Mouse (Mus musculus) liver, embryonic 12.5 days (tissue): ENCODE measurements around the gene Klhl31. TPM values are rescaled to one million over a fixed set of nuclear protein-coding genes. Genes with fewer than 3 reads are reported as not detected.

Source experiments
- ATAC-seq: fragments of 200-750 bp; cut with Nextera tagmentation; 2 replicates; pipeline ENCODE4 v1.8.0; 2017; ENCODE audit warnings: moderate number of reproducible peaks, mild to moderate bottlenecking, moderate library complexity
- H3K27ac ChIP-seq: fragments of 300-500 bp; sonication (generic); 2 replicates; pipeline ENCODE4 v1.5.1; 2016; ENCODE audit warnings: mild to moderate bottlenecking
- H3K27me3 ChIP-seq: fragments of 300-500 bp; sonication (generic); replicated peaks from 2 replicates; pipeline ENCODE4 v1.6.1; 2016; ENCODE audit warnings: mild to moderate bottlenecking, moderate library complexity
- H3K36me3 ChIP-seq: fragments of 300-500 bp; sonication (generic); 2 replicates; pipeline ENCODE4 v1.6.1; 2016; ENCODE audit warnings: mild to moderate bottlenecking, moderate library complexity
- H3K4me1 ChIP-seq: fragments of 300-500 bp; sonication (generic); 2 replicates; pipeline ENCODE4 v1.6.1; 2016
- H3K4me2 ChIP-seq: fragments of 300-500 bp; sonication (generic); 2 replicates; pipeline ENCODE4 v1.6.1; 2016; ENCODE audit warnings: mild to moderate bottlenecking, moderate library complexity
- H3K4me3 ChIP-seq: fragments of 300-500 bp; sonication (generic); 2 replicates; pipeline ENCODE4 v1.5.1; 2016; ENCODE audit warnings: mild to moderate bottlenecking, moderate library complexity
- H3K9ac ChIP-seq: fragments of 300-500 bp; sonication (generic); 2 replicates; pipeline ENCODE4 v1.6.1; 2016; ENCODE audit warnings: mild to moderate bottlenecking, moderate library complexity
- H3K9me3 ChIP-seq: fragments of 300-500 bp; sonication (generic); replicated peaks from 2 replicates; pipeline ENCODE4 v1.6.1; 2016; ENCODE audit warnings: mild to moderate bottlenecking, moderate library complexity
- WGBS: fragments of 180-500 bp; shearing (Covaris S2); methylation state at CpG from one replicate; pipeline ENCODE4 v1.1.7; 2016; ENCODE audit not compliant: insufficient replicate concordance; 5-methylcytosine and 5-hydroxymethylcytosine counted together
- polyA plus RNA-seq: library from polyadenylated mRNA; unstranded; fragments of >200 nt; fragmentation: Nextera tagmentation; extraction: Ambion mirVana; gene quantifications from 2 replicates; pipeline ENCODE4 v1.2.1, GENCODE M21; 2016

Gene Klhl31
- polyA plus RNA-seq, 1 experiment from 2014 or later, result 0.08 TPM

DNA sequence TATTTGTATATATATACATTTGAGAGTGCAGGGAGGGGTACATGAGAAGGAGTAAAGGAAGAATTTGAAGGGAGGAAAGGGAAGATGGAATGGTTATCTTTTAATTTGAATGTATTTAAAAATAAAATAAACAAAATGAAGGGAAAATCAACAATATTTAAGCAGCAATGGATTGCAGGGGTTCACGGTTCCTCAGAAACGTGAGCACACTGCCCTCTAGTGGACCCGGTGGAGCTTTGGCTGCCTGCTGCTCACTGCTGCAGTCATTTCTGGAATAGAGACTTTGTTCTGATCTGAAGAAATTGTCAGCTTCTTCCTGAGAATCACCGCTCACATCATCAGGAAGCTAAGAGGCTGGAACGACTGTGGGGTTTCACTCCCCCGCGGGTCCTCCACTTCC, 28.5 kb upstream of the Klhl31 start:
- Histone ChIP-seq H3K27ac (no peak overlapping the region), H3K4me1 (no peaks in the 10 kb centered on the region), H3K4me3 (no peak overlapping the region), H3K4me2 (no peak overlapping the region), H3K36me3 (no peaks in the 10 kb centered on the region), H3K27me3 (no peaks in the 10 kb centered on the region), H3K9ac (no peak overlapping the region), H3K9me3 (no peaks in the 10 kb centered on the region)
- ATAC-seq, result no peak
- 14% methylated on average over 7 of the region's 7 CpGs for WGBS

DNA sequence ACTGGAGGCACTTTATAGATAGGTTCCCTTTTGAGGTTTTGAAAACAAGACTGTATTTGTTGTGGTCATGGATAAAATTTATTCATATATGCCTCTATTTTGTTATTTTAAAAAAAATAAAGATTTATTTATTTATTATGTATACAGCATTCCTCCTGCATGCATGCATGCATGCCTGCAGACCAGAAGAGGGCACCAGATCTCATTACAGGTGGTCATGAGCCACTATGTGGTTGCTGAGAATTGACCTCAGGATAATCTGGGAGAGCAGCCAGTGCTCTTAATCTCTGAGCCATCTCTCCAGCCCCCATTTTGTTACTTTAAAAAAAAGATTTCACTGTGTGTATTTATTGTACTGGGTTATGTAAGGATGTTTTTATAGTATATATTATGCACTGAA, 25.5 kb upstream of the Klhl31 start:
- Histone ChIP-seq H3K4me3 (no peak overlapping the region), H3K27ac (no peak overlapping the region), H3K9me3 (no peaks in the 10 kb centered on the region), H3K4me2 (no peak overlapping the region), H3K27me3 (no peaks in the 10 kb centered on the region), H3K36me3 (no peaks in the 10 kb centered on the region), H3K9ac (no peak overlapping the region), H3K4me1 (no peaks in the 10 kb centered on the region)
- no peak for ATAC-seq

DNA sequence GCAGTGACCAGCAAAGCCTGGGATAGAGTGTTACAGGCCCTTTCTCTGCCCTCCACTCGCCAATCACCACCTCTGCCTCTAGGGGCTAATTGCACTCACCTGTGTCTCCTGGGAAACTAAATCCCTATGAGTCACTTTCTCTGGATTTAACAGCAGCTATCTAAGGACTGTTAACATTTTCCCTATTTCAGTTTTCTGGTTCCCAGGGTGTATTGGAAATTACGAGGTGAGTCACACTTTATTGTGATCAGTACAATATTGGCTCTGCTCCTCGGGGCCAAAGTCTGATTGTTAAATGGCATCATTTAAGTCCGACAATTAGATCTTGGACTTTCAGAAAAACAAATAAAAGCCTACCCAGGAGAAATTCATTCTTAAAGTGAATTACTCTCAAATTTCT, 24.0 kb upstream of the Klhl31 start:
- WGBS, result 71% methylated on average over 4 of the region's 4 CpGs
- no peaks in the 10 kb centered on the region for H3K36me3 ChIP-seq
- H3K27ac ChIP-seq, result no peak overlapping the region
- no peak for ATAC-seq
- H3K4me1 ChIP-seq, result no peaks in the 10 kb centered on the region
- H3K27me3 ChIP-seq, result no peaks in the 10 kb centered on the region
- H3K4me3 ChIP-seq, result no peak overlapping the region
- H3K9me3 ChIP-seq, result no peaks in the 10 kb centered on the region
- H3K4me2 ChIP-seq, result no peak overlapping the region
- H3K9ac ChIP-seq, result no peak overlapping the region

DNA sequence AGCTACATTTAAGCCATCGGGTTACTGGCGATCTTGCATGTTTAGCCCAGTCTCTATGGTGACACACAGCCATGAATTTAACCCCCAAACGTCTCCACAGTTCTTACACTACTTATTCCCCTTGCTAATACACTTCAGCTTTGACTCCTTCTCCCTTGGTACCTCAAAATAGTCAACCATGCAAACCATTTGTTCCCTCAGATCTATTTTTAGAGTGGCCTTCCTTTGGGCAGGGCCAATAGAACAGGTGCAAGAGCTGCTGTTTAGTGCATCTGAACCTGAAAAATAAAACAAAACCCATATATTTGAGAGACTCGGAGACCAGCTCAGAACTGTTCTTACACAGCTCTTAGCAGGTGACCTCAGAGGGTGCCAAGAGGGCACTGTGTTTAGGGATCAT, 20.4 kb upstream of the Klhl31 start:
- Histone ChIP-seq H3K4me3 (no peak overlapping the region), H3K27me3 (no peaks in the 10 kb centered on the region), H3K4me2 (no peak overlapping the region), H3K9me3 (no peaks in the 10 kb centered on the region), H3K9ac (no peak overlapping the region), H3K27ac (no peak overlapping the region), H3K36me3 (no peaks in the 10 kb centered on the region), H3K4me1 (no peaks in the 10 kb centered on the region)
- WGBS, result 59% methylated on average over 4 of the region's 4 CpGs
- ATAC-seq, result no peak

DNA sequence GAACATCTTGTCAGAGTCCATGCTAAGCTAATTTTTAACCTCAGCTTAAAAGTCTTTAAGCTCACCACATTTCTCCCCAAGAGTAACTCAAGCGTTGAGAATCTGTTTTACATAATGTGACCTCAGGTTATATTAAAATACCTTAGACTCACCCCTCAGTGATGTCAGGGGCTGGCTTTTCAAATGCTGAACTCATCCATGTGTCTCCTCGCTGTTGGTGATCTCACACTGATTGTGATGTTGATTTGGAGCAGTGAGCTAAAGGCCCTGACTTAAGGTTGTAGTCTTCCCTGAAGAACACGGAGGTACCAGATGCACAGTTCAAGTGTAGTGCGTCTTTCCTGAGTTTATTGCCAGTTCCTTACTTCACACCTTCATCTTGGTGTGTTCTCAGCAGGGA, 19.5 kb upstream of the Klhl31 start:
- no peak overlapping the region for H3K4me2 ChIP-seq
- no peak for ATAC-seq
- no peaks in the 10 kb centered on the region for H3K36me3 ChIP-seq
- no peak overlapping the region for H3K27ac ChIP-seq
- no peak overlapping the region for H3K9ac ChIP-seq
- WGBS, result 54% methylated on average over 4 of the region's 4 CpGs
- no peak overlapping the region for H3K4me3 ChIP-seq
- no peaks in the 10 kb centered on the region for H3K4me1 ChIP-seq
- no peaks in the 10 kb centered on the region for H3K27me3 ChIP-seq
- H3K9me3 ChIP-seq, result no peaks in the 10 kb centered on the region

DNA sequence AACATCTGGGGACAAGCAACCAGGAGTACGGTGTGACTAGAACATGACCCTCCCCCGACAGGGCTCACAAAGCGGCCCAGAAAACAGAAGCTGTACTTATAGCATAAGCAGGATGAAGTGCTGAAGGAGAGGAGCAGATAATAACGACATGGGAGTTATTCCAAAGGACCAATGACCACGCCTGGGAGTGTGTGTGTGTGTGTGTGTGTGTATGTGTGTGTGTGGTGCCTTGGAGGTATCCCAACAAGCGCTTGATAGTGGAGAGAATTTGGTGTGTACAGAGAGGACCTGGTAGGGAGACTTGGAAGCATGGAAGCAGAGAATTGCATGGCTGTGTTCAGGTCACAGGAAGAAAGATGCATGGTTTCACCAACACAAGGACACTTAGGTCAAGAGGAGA, 18.5 kb upstream of the Klhl31 start:
- no peak overlapping the region for H3K4me3 ChIP-seq
- WGBS, result 57% methylated on average over 6 of the region's 6 CpGs
- no peaks in the 10 kb centered on the region for H3K27me3 ChIP-seq
- no peak for ATAC-seq
- no peaks in the 10 kb centered on the region for H3K36me3 ChIP-seq
- no peaks in the 10 kb centered on the region for H3K9me3 ChIP-seq
- no peaks in the 10 kb centered on the region for H3K4me1 ChIP-seq
- no peak overlapping the region for H3K27ac ChIP-seq
- no peak overlapping the region for H3K9ac ChIP-seq
- no peak overlapping the region for H3K4me2 ChIP-seq

DNA sequence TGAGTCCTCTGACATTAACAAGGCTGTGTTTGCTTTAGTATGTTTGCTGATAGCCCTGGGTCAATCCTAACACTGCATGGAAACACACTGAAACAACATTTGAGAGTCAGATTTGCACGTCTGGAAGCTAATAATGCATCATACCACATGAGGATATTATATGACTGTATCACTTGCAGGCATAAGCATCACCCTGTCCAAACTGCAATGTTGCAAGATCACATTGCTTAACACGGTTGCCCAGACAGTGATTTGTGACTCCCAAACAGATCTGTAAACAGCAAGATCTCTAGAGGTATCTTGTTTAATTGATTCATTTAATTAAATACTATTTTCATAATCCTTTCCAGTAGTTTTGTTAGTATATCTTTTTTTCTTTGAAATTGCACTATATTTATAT, 17.9 kb upstream of the Klhl31 start:
- Histone ChIP-seq H3K27ac (no peak overlapping the region), H3K4me1 (no peaks in the 10 kb centered on the region), H3K4me2 (no peak overlapping the region), H3K4me3 (no peak overlapping the region), H3K27me3 (no peaks in the 10 kb centered on the region), H3K36me3 (no peaks in the 10 kb centered on the region), H3K9me3 (no peaks in the 10 kb centered on the region), H3K9ac (no peak overlapping the region)
- 40% methylated on average over 2 of the region's 2 CpGs for WGBS
- no peak for ATAC-seq

DNA sequence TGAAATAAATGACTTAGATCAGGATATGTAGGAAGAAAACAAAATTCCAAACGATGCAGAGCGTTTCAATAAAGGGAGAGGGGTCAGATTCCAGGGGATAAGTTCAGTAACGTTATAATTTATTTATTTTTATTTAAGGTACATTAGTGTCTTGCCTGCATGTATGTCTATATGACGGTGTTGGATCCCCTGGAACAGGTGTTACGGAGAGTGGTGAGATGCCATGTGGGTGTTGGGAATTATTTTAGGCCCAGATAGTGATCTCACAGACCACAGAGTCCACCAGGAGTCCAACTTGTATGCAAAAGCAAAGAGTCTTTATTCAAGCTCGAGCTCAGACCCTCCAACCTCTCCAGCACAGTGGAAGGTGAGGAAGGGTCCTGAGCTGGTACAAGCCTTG, 16.2 kb upstream of the Klhl31 start:
- H3K36me3 ChIP-seq, result no peaks in the 10 kb centered on the region
- H3K27ac ChIP-seq, result no peak overlapping the region
- WGBS, result 67% methylated on average over 6 of the region's 6 CpGs
- no peak overlapping the region for H3K4me2 ChIP-seq
- H3K9me3 ChIP-seq, result no peaks in the 10 kb centered on the region
- ATAC-seq, result no peak
- no peaks in the 10 kb centered on the region for H3K27me3 ChIP-seq
- no peak overlapping the region for H3K9ac ChIP-seq
- no peak overlapping the region for H3K4me3 ChIP-seq
- H3K4me1 ChIP-seq, result no peaks in the 10 kb centered on the region

DNA sequence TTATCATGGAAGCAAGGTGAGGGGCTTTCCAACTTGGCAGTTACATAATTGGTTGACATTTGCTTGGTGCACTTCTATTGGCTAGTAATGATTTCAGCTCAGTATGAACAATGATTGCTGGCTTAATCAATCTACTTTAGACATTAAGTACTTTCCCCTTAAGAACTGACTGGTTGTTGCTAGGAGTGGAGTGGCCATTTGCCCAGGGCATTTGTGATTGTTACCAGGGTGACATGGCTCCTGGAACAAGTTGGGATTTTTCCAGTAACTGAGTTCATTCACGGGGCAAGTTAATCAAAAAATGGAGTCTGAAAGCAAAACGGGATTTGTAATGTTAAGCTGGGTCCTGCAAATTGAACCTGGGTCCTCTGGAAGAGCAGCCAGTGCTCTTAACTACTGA, 15.8 kb upstream of the Klhl31 start:
- H3K4me1 ChIP-seq, result no peaks in the 10 kb centered on the region
- H3K9ac ChIP-seq, result no peak overlapping the region
- 55% methylated on average over 2 of the region's 2 CpGs for WGBS
- H3K27me3 ChIP-seq, result no peaks in the 10 kb centered on the region
- no peak overlapping the region for H3K4me3 ChIP-seq
- H3K4me2 ChIP-seq, result no peak overlapping the region
- H3K27ac ChIP-seq, result no peak overlapping the region
- no peaks in the 10 kb centered on the region for H3K36me3 ChIP-seq
- no peaks in the 10 kb centered on the region for H3K9me3 ChIP-seq
- no peak for ATAC-seq

DNA sequence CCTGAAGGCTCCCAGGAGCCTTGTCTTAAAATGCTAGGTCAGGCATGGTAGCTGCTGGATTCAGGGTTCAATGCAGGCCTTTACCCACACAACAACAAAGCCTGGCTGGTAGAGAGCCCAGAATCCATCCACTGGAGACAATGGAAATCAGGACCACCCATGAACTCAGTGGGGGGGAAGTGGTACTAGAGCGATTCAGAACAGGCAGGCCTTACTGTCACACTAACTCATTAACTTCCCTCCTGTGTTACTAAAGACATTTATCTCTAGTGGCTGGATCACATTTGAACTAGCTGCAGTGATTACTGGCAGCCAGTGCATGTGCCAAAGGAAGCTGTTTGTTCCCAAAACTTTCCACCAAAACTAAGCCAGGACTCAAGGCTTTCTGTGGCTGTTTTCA, 13.4 kb upstream of the Klhl31 start:
- no peak overlapping the region for H3K4me2 ChIP-seq
- H3K36me3 ChIP-seq, result no peaks in the 10 kb centered on the region
- H3K4me1 ChIP-seq, result no peaks in the 10 kb centered on the region
- H3K4me3 ChIP-seq, result no peak overlapping the region
- 50% methylated on average over 1 of the region's 1 CpGs for WGBS
- H3K27ac ChIP-seq, result no peak overlapping the region
- no peak overlapping the region for H3K9ac ChIP-seq
- no peaks in the 10 kb centered on the region for H3K27me3 ChIP-seq
- H3K9me3 ChIP-seq, result no peaks in the 10 kb centered on the region
- no peak for ATAC-seq

DNA sequence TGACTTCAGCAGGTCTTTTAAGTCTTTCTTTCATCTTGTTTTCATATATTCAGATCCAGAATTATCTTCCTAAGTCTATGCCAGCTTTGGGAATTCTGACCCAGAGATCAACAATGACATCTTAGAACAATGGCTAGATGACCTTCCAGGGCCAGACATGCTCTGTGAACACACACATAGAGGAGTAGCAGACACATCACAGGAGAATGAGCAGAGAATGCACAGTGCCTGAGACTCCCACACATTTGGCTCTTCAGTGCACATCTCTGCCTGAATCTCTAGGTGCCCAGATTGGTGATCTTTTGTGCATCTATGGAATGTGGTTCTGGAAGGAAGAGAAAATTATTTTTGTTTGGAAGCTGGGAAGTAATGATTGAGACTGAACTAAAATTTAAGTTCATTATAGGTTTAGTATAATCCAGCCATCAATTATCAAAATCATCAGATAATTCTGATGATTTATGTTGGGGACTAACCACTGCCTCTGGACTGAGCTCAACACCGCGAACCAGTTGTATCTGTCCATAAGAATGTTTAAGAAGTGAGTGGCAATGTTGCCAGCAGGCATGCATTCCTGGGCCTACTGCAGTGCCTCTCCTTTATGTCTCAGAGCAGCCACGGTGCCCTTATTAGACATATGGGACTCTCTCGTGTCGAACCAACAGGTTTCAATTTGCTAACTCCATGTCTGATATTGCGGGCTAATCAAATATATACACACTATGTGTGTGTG, 12.8 kb upstream of the Klhl31 start:
- Histone ChIP-seq H3K27ac (no peak overlapping the region), H3K4me1 (no peaks in the 10 kb centered on the region), H3K9me3 (no peaks in the 10 kb centered on the region), H3K4me3 (no peak overlapping the region), H3K9ac (no peak overlapping the region), H3K4me2 (no peak overlapping the region), H3K36me3 (no peaks in the 10 kb centered on the region), H3K27me3 (no peaks in the 10 kb centered on the region)
- ATAC-seq, result no peak
- WGBS, result 77% methylated on average over 6 of the region's 6 CpGs

DNA sequence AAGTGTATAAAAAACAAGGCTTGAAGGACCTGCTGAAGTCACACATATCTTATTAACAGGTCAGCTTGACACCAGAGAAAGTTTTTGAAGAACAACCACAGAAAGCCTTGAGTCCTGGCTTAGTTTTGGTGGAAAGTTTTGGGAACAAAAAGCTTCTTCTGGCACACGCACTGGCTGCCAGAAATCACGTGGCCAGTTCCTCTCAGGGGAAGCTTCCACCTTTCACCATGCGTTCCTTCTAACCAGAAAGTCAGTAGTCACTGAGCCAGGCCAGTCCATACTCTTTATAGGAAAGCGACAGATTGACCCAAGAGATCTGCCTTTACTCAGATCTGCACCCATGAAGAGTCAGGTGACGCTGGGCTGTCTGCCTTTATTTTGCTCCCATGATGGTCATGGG, 12.1 kb upstream of the Klhl31 start:
- no peak overlapping the region for H3K4me2 ChIP-seq
- H3K4me3 ChIP-seq, result no peak overlapping the region
- no peaks in the 10 kb centered on the region for H3K27me3 ChIP-seq
- no peak for ATAC-seq
- no peaks in the 10 kb centered on the region for H3K36me3 ChIP-seq
- no peak overlapping the region for H3K9ac ChIP-seq
- no peaks in the 10 kb centered on the region for H3K4me1 ChIP-seq
- no peak overlapping the region for H3K27ac ChIP-seq
- H3K9me3 ChIP-seq, result no peaks in the 10 kb centered on the region
- WGBS, result 58% methylated on average over 5 of the region's 5 CpGs

DNA sequence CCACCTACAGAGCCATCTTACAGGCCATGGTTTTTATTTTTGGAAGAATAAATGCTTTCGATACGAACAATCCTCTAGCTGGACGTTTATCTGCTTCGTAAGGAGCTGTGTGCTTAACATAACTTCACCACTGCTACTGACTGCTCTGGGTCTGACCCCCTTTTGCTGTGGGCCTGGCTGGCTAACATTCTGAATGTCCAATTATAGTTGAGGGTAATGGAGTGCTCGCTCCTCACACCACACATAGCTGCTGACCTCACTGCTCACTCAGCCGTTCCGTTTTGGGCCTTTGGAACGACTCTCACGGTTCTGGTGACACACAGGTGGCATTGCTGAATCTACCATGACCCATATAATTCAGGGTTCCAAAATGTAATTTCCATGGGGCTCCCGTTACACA, 7.6 kb upstream of the Klhl31 start:
- H3K27ac ChIP-seq, result no peak overlapping the region
- WGBS, result 79% methylated on average over 10 of the region's 10 CpGs
- no peak overlapping the region for H3K9ac ChIP-seq
- H3K4me1 ChIP-seq, result no peaks in the 10 kb centered on the region
- no peak overlapping the region for H3K4me2 ChIP-seq
- no peak for ATAC-seq
- no peak overlapping the region for H3K4me3 ChIP-seq
- H3K36me3 ChIP-seq, result no peaks in the 10 kb centered on the region
- H3K9me3 ChIP-seq, result no peaks in the 10 kb centered on the region
- no peaks in the 10 kb centered on the region for H3K27me3 ChIP-seq
